Mouse (Mus musculus) myocyte (in vitro differentiated cells): ENCODE results near the gene Msx2. TPM values are rescaled to one million over a fixed set of nuclear protein-coding genes. Genes with fewer than 3 reads are reported as not detected.

Source experiments
- H3K27me3 ChIP-seq: one replicate; pipeline ENCODE4 v1.6.1; 2011; ENCODE audit not compliant: control insufficient read depth, insufficient read depth, insufficient read length
- H3K36me3 ChIP-seq: one replicate; pipeline ENCODE4 v1.6.1; 2011; ENCODE audit not compliant: control insufficient read depth, insufficient read depth
- H3K4me2 ChIP-seq: one replicate; pipeline ENCODE4 v1.6.1; 2011; ENCODE audit warnings: low read depth, control low read depth
- H3K4me3 ChIP-seq: one replicate; pipeline ENCODE4 v1.5.1; 2011; ENCODE audit warnings: mild to moderate bottlenecking, control low read depth, moderate library complexity
- H3K79me2 ChIP-seq: one replicate; pipeline ENCODE4 v1.6.1; 2011; ENCODE audit not compliant: control insufficient read depth, insufficient read depth
- H3ac ChIP-seq: one replicate; pipeline ENCODE4 v1.6.1; 2011; ENCODE audit not compliant: control insufficient read depth, insufficient read length
- CEBPB ChIP-seq: IDR thresholded peaks from 2 replicates; pipeline ENCODE4 v1.6.1; 2011; ENCODE audit warnings: mild to moderate bottlenecking, moderate library complexity; ENCODE audit not compliant: poor library complexity, insufficient read depth, severe bottlenecking
- E2F4 ChIP-seq: IDR thresholded peaks from one replicate; pipeline ENCODE4 v1.6.1; 2011; ENCODE audit warnings: mild to moderate bottlenecking, control low read depth, moderate library complexity; ENCODE audit not compliant: insufficient read depth
- MAX ChIP-seq: IDR thresholded peaks from one replicate; pipeline ENCODE4 v1.6.1; 2011; ENCODE audit warnings: low read depth, mild to moderate bottlenecking, control low read depth
- MYOD1 ChIP-seq, 3 experiments: IDR thresholded peaks; one replicate each; pipeline ENCODE4 v1.6.1; 2011; ENCODE audit warnings: control low read depth in 2 of 3, low read depth in 2 of 3, mild to moderate bottlenecking in 2 of 3, moderate library complexity in 1 of 3; ENCODE audit not compliant: insufficient read length in 2 of 3, control insufficient read depth in 1 of 3
- MYOG ChIP-seq, 3 experiments: IDR thresholded peaks; one replicate each; pipeline ENCODE4 v1.6.1; 2011; ENCODE audit warnings: control low read depth in 2 of 3, low read depth in 2 of 3, mild to moderate bottlenecking in 2 of 3; ENCODE audit not compliant: insufficient read length in 2 of 3, control insufficient read depth in 1 of 3, insufficient read depth in 1 of 3
- POLR2A ChIP-seq: IDR thresholded peaks from one replicate; pipeline ENCODE4 v1.6.1; 2011; ENCODE audit warnings: low read depth, mild to moderate bottlenecking, control low read depth, moderate library complexity; ENCODE audit not compliant: insufficient read length
- POLR2AphosphoS2 ChIP-seq: IDR thresholded peaks from one replicate; pipeline ENCODE4 v1.6.1; 2011; ENCODE audit warnings: low read depth, control low read depth; ENCODE audit not compliant: insufficient read length
- REST ChIP-seq: IDR thresholded peaks from one replicate; pipeline ENCODE4 v1.6.1; 2011; ENCODE audit warnings: mild to moderate bottlenecking, control low read depth, moderate library complexity; ENCODE audit not compliant: insufficient read depth, insufficient read length
- SRF ChIP-seq: IDR thresholded peaks from one replicate; pipeline ENCODE4 v1.6.1; 2011; ENCODE audit warnings: low read depth; ENCODE audit not compliant: control insufficient read depth, insufficient read length
- TCF12 ChIP-seq: IDR thresholded peaks from one replicate; pipeline ENCODE4 v1.6.1; 2011; ENCODE audit warnings: mild to moderate bottlenecking, control low read depth; ENCODE audit not compliant: poor library complexity, insufficient read depth, severe bottlenecking
- TCF3 ChIP-seq: IDR thresholded peaks from one replicate; pipeline ENCODE4 v1.6.1; 2011; ENCODE audit warnings: low read depth, control low read depth; ENCODE audit not compliant: insufficient read length
- USF1 ChIP-seq: IDR thresholded peaks from one replicate; pipeline ENCODE4 v1.6.1; 2011; ENCODE audit warnings: low read depth, mild to moderate bottlenecking, control low read depth, moderate library complexity
- polyA plus RNA-seq: library from polyadenylated mRNA; unstranded; fragments of >200 nt; fragmentation: generic; extraction: Trizol; gene quantifications from one replicate; pipeline ENCODE4 v1.2.1, GENCODE M21; 2012; ENCODE audit warnings: missing spikeins

The Msx2 gene
- polyA plus RNA-seq, 1 experiment, result 0.04 TPM

DNA sequence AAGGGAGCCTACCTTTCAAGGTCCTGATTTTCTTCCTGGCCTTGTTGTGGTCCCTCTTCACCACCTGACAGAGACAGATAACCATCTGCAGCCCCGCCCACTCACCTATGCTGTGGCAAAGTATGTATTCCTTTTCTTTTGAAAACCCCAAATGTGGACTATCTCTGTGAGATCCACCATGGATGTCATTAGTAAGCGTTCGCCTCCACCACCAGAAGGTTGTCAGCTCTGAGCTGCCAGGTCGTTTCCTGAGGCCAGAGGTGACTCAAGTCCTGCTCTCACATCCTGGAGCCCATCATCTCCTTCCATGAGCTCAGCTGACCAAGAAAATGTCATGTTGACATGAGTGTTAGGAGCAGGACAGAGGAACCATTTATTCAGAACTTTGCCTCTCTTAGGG, 52.1 kb downstream of the Msx2 start:
- H3K4me2 ChIP-seq, result no peak overlapping the region
- H3K36me3 ChIP-seq, result no peaks in the 10 kb centered on the region
- no peak for TF ChIP-seq TCF3
- TF ChIP-seq MYOG (IDR thresholded peaks at IDR 0.05; ENCODE audit: control insufficient read depth in 1 of 3, insufficient read depth in 1 of 3, insufficient read length in 2 of 3, low read depth in 2 of 3), result no peak
- TF ChIP-seq TCF12, result no peak
- no peak for TF ChIP-seq E2F4
- no peak for TF ChIP-seq MYOD1 (IDR thresholded peaks at IDR 0.05; ENCODE audit: control insufficient read depth in 1 of 3, insufficient read length in 2 of 3, low read depth in 2 of 3)
- no peak for TF ChIP-seq SRF
- no peak for TF ChIP-seq REST
- no peak for TF ChIP-seq USF1
- TF ChIP-seq POLR2AphosphoS2, result no peak
- no peak for TF ChIP-seq MAX
- TF ChIP-seq CEBPB, result no peak
- no peak for TF ChIP-seq POLR2A
- no peaks in the 10 kb centered on the region for H3K27me3 ChIP-seq
- H3K4me3 ChIP-seq, result no peak overlapping the region
- no peak overlapping the region for H3ac ChIP-seq
- no peaks in the 10 kb centered on the region for H3K79me2 ChIP-seq

- H3K4me3 ChIP-seq, result no peak overlapping the region
- H3ac ChIP-seq, result no peak overlapping the region
- no peaks in the 10 kb centered on the region for H3K36me3 ChIP-seq
- TF ChIP-seq MYOD1 (IDR thresholded peaks at IDR 0.05; ENCODE audit: control insufficient read depth in 1 of 3, insufficient read length in 2 of 3, low read depth in 2 of 3) (no peak), REST (no peak), TCF3 (no peak), POLR2A (no peak), CEBPB (no peak), POLR2AphosphoS2 (no peak), USF1 (no peak), MYOG (IDR thresholded peaks at IDR 0.05; ENCODE audit: control insufficient read depth in 1 of 3, insufficient read depth in 1 of 3, insufficient read length in 2 of 3, low read depth in 2 of 3) (no peak), SRF (no peak), TCF12 (no peak), MAX (no peak), E2F4 (no peak)
- no peaks in the 10 kb centered on the region for H3K79me2 ChIP-seq
- H3K27me3 ChIP-seq, result no peaks in the 10 kb centered on the region
- no peak overlapping the region for H3K4me2 ChIP-seq
These were observed 53.2 kb downstream of the Msx2 start for GRCm38 (mm10) chr13:53419681-53420080.

- H3K79me2 ChIP-seq, result no peaks in the 10 kb centered on the region
- no peaks in the 10 kb centered on the region for H3K36me3 ChIP-seq
- TF ChIP-seq E2F4, result no peak
- TF ChIP-seq MYOD1 (IDR thresholded peaks at IDR 0.05; ENCODE audit: control insufficient read depth in 1 of 3, insufficient read length in 2 of 3, low read depth in 2 of 3), result no peak
- no peak for TF ChIP-seq SRF
- TF ChIP-seq CEBPB, result no peak
- TF ChIP-seq MYOG (IDR thresholded peaks at IDR 0.05; ENCODE audit: control insufficient read depth in 1 of 3, insufficient read depth in 1 of 3, insufficient read length in 2 of 3, low read depth in 2 of 3), result no peak
- no peak for TF ChIP-seq POLR2AphosphoS2
- TF ChIP-seq TCF12, result no peak
- no peak for TF ChIP-seq MAX
- no peak for TF ChIP-seq POLR2A
- no peak for TF ChIP-seq USF1
- no peak for TF ChIP-seq TCF3
- H3ac ChIP-seq, result no peak overlapping the region
- H3K4me2 ChIP-seq, result no peak overlapping the region
- H3K4me3 ChIP-seq, result no peak overlapping the region
- H3K27me3 ChIP-seq, result no peaks in the 10 kb centered on the region
These were observed 55.2 kb downstream of the Msx2 start for GRCm38 (mm10) chr13:53417701-53418100.

Other genes starting within 250 kb of the Msx2 start
- 0.12 TPM for gene Ror2, start 186.9 kb downstream of the Msx2 start, polyA plus RNA-seq
- gene Sptlc1, start 95.7 kb downstream of the Msx2 start, polyA plus RNA-seq, result 22.1 TPM